Mouse (Mus musculus) heart, embryonic 10.5 days (tissue): ENCODE measurements around the gene Sox5. TPM values are rescaled to one million over a fixed set of nuclear protein-coding genes. Genes with fewer than 3 reads are reported as not detected.

Experiments used
- DNase-seq: peaks from one replicate; pipeline ENCODE4 v3.0.0-alpha.2; 2017; ENCODE audit warnings: low spot score
- H3K27ac ChIP-seq: fragments of 300-500 bp; sonication (generic); 2 replicates; pipeline ENCODE4 v1.5.1; 2016; ENCODE audit warnings: mild to moderate bottlenecking
- H3K27me3 ChIP-seq: fragments of 300-500 bp; sonication (generic); 2 replicates; pipeline ENCODE4 v1.6.1; 2016; ENCODE audit warnings: mild to moderate bottlenecking; ENCODE audit not compliant: poor library complexity, insufficient read depth, severe bottlenecking
- H3K36me3 ChIP-seq: fragments of 300-500 bp; sonication (generic); 2 replicates; pipeline ENCODE4 v1.6.1; 2016; ENCODE audit warnings: mild to moderate bottlenecking, moderate library complexity
- H3K4me1 ChIP-seq: fragments of 300-500 bp; sonication (generic); 2 replicates; pipeline ENCODE4 v1.6.1; 2016; ENCODE audit warnings: mild to moderate bottlenecking
- H3K4me3 ChIP-seq: fragments of 300-500 bp; sonication (generic); 2 replicates; pipeline ENCODE4 v1.5.1; 2016; ENCODE audit warnings: mild to moderate bottlenecking, moderate library complexity
- H3K9me3 ChIP-seq: fragments of 300-500 bp; sonication (generic); 2 replicates; pipeline ENCODE4 v1.6.1; 2016; ENCODE audit warnings: mild to moderate bottlenecking, moderate library complexity
- WGBS: fragments of 180-500 bp; shearing (Covaris S2); methylation state at CpG from one replicate; pipeline ENCODE4 v1.1.7; 2016; 5-methylcytosine and 5-hydroxymethylcytosine counted together
- polyA plus RNA-seq: library from polyadenylated mRNA; unstranded; fragments of >200 nt; fragmentation: Nextera tagmentation; extraction: Ambion mirVana; gene quantifications from 2 replicates; pipeline ENCODE4 v1.2.1, GENCODE M21; 2016

Sox5 gene
- polyA plus RNA-seq, 1 experiment from 2014 or later, result 17.1 TPM

DNA sequence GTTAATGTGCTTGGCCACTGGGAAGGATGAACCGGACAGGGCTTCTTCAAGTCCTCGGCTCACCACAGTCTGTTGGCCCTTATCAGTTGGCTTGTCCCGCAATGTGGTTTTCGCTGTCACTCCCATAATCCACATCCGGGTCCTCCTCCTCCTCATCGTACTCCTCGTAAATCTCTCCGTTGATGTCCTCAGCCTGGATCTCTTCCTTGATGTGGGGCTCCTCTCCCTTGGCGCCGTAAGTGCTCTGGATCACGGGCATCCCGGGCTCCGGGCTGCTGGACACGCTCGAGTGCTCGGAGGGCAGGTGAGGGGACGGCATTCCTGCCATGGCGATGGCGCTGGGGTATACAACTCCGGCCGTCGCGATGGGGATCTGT, 948.6 kb downstream of the Sox5 start:
- 83% methylated on average over 23 of the region's 23 CpGs for WGBS
- Histone ChIP-seq H3K36me3 (peaks cover 4% of the 10 kb centered on the region; the same call in 1 of the 2 replicates), H3K9me3 (no peaks in the 10 kb centered on the region), H3K4me3 (no peak overlapping the region), H3K4me1 (peaks cover 3% of the 10 kb centered on the region; the same call in 1 of the 2 replicates), H3K27ac (no peak overlapping the region), H3K27me3 (no peaks in the 10 kb centered on the region)
- DNase-seq, result no peak

DNA sequence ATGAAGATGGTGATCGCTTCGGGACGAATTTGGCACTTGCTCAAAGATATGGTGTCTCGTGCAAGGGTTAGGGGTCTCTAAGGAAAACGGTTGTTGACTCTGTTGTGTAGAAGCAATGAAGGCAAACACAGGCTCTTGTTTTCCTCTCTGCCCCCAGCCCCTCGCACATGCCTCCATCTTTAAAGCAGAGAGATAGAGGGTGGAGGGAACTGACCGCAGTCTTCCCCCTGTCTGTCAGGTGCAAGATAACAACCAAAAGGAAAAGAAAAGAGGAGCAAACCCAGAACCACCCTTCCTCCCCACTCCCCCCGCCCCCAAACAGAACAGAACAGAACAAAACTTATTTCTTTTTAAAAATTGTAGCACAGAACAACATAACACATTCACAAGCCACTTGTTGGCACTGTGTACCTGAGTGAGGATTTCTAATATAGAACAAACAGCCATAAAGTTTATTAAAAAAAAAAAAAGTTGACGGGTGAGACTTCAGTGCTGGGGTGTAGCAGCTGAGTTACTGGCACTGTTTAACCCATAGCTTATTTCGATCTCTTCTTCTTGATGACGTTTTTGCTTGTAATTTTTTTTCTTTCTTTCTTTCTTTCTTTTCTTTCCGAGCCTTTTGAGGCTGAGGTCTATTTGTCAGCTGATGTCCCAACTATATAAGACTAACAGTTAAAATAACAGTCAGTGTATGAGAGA, 949.1 kb downstream of the Sox5 start:
- no peak for DNase-seq
- Histone ChIP-seq H3K27me3 (no peaks in the 10 kb centered on the region), H3K4me3 (no peak overlapping the region), H3K27ac (no peak overlapping the region), H3K9me3 (no peaks in the 10 kb centered on the region), H3K4me1 (peaks cover 3% of the 10 kb centered on the region; the same call in 1 of the 2 replicates), H3K36me3 (peaks cover 4% of the 10 kb centered on the region; the same call in 1 of the 2 replicates)
- 81% methylated on average over 12 of the region's 12 CpGs for WGBS

DNA sequence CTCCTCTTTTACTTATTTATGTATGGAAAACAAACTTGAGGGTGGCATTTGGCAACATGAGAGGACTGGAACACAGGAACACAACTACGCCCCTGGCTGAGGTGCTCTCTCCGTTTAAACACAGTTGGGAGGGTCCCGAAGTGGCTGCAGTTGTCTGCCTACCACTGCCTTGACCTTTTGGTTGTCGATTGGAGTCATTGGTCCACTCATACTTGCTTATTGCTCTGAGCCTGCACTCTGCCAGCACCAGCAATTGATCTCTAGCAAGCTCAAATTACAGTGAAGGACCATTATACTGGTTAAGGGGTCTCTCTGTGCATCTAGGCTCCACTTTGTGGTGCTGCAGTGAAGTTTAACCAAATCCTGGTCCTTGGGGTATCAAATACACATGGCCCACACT, 950.5 kb downstream of the Sox5 start:
- DNase-seq, result no peak
- no peaks in the 10 kb centered on the region for H3K4me1 ChIP-seq
- H3K27ac ChIP-seq, result no peak overlapping the region
- H3K4me3 ChIP-seq, result no peak overlapping the region
- WGBS, result 74% methylated on average over 4 of the region's 4 CpGs
- no peaks in the 10 kb centered on the region for H3K27me3 ChIP-seq
- H3K9me3 ChIP-seq, result no peaks in the 10 kb centered on the region
- peaks cover 4% of the 10 kb centered on the region; the same call in 1 of the 2 replicates for H3K36me3 ChIP-seq

DNA sequence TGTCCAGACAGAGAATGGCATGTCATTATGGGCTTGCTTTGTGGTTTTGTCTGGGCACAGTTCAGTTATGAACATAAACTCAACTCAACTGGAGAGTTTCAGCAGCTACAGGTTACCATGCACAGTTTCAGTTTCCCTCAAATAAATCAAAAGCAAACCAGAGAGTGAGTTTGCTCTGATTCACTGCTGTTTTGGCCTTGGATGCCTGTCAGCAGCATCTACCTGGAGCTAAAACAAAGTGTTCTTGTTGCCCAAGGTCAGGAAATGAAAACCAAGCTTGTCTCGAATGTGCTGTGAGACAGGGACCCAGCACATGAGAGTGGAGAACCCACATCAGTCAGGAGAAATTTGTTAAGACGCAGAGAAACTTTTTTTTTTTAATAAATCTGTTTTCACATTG, 951.6 kb downstream of the Sox5 start:
- no peak overlapping the region for H3K27ac ChIP-seq
- DNase-seq, result no peak
- peaks cover 4% of the 10 kb centered on the region; the same call in 1 of the 2 replicates for H3K36me3 ChIP-seq
- 72% methylated on average over 2 of the region's 2 CpGs for WGBS
- no peaks in the 10 kb centered on the region for H3K4me1 ChIP-seq
- H3K27me3 ChIP-seq, result no peaks in the 10 kb centered on the region
- H3K4me3 ChIP-seq, result no peak overlapping the region
- no peaks in the 10 kb centered on the region for H3K9me3 ChIP-seq

DNA sequence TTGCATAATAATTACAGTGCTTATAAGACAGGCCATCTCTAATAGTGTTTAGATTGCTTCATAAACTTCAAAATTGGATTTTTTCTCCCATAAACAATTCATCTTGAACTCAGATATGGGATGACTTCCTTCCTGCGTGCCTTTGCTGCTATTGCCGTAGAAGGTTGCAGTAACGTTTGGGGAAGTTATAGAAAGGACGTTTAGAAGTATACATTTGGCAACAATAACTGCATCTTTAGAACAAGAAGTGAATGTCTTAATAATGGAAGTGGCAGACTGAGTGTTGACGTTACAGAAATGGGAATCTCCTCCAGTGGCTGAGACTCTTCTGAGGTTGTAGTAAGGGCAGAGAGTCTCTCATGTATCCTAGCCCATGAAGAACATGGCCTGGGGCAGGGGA, 955.0 kb downstream of the Sox5 start:
- Histone ChIP-seq H3K27me3 (no peaks in the 10 kb centered on the region), H3K4me3 (no peak overlapping the region), H3K9me3 (no peaks in the 10 kb centered on the region), H3K27ac (no peak overlapping the region), H3K4me1 (no peaks in the 10 kb centered on the region), H3K36me3 (no peaks in the 10 kb centered on the region)
- no peak for DNase-seq
- 81% methylated on average over 5 of the region's 5 CpGs for WGBS

DNA sequence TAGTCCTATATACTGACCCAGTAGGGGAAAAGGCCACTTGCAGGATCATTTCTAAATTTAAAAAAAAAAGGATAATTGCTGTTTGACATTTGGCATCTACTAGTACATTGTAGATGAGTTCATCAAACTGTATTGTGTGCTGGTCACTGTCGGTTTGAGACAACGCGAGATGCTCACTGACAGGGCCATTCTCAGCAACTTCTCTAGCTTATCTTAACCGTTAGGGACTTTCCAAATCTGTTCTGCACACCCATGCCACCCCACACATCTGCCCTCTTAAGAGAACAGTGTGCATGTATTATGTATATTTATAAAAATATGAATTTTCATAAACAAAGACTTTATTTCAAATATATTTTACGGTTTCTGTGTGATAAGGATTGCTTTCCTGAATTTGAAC, 955.8 kb downstream of the Sox5 start:
- no peak overlapping the region for H3K27ac ChIP-seq
- DNase-seq, result no peak
- 85% methylated on average over 5 of the region's 5 CpGs for WGBS
- H3K36me3 ChIP-seq, result no peaks in the 10 kb centered on the region
- H3K4me3 ChIP-seq, result no peak overlapping the region
- no peaks in the 10 kb centered on the region for H3K9me3 ChIP-seq
- H3K4me1 ChIP-seq, result no peaks in the 10 kb centered on the region
- H3K27me3 ChIP-seq, result no peaks in the 10 kb centered on the region

DNA sequence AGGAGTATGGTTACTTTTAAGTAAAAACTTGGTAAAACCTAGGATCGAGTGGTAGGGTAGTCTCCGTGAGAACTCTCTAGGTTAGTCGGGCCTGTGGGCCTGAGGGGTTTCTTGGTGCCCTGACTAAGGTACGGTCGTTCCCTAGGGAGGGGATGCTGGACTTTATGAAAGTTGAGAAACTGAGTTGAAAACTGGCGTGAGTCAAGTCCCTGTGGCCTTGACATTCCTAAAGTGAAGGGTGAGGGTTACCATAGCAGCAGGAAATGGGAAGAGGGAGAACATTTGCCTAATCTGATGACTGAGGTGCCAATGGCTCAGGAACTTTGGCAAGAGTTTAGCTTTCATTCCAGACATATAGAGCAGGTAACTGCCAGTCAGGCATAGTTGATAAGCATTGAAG, 956.7 kb downstream of the Sox5 start:
- H3K27me3 ChIP-seq, result no peaks in the 10 kb centered on the region
- DNase-seq, result no peak
- no peaks in the 10 kb centered on the region for H3K4me1 ChIP-seq
- H3K27ac ChIP-seq, result no peak overlapping the region
- no peak overlapping the region for H3K4me3 ChIP-seq
- H3K9me3 ChIP-seq, result no peaks in the 10 kb centered on the region
- no peaks in the 10 kb centered on the region for H3K36me3 ChIP-seq
- 79% methylated on average over 6 of the region's 6 CpGs for WGBS

DNA sequence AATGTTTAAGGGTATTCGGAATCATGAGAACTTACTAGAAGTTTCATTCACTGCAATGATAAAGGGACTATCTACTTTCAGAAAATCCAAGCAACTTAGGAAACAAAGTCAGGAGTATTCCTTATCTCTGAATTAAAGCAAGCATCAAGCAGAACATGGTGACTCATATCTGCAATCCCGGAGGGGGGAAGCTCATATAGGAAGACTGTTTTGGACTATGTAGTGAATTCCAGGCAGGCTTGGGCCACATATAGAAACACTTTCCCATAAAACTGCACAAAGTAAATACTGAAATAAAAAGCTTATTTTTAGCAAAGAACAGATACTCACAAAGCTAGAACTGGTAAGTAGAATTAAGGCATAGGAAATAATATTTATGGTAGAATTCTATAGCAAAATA, 993.3 kb downstream of the Sox5 start:
- H3K36me3 ChIP-seq, result no peaks in the 10 kb centered on the region
- 77% methylated on average over 2 of the region's 2 CpGs for WGBS
- no peak overlapping the region for H3K4me3 ChIP-seq
- no peak overlapping the region for H3K27ac ChIP-seq
- DNase-seq, result no peak
- no peaks in the 10 kb centered on the region for H3K27me3 ChIP-seq
- H3K4me1 ChIP-seq, result no peaks in the 10 kb centered on the region
- no peaks in the 10 kb centered on the region for H3K9me3 ChIP-seq

DNA sequence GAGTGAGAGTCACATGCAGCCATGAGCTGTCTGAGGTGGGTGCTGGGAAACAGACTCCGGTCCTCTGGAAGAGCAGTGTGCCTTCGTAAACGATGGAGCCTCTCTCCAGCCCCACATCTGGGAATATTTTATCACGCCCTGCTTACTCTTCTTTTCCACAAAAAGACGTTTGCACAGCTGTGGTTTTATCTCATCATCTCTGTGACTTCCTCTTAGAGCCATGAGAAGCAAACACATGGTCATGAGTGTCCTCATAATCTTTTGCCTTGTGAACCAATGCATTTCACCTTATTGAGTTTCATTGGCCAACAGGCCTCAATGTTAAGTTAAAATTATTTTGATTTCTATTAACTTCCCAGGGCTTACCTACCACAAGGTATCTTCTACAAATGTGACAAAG, 994.4 kb downstream of the Sox5 start:
- Histone ChIP-seq H3K4me1 (no peaks in the 10 kb centered on the region), H3K36me3 (no peaks in the 10 kb centered on the region), H3K27ac (no peak overlapping the region), H3K27me3 (no peaks in the 10 kb centered on the region), H3K4me3 (no peak overlapping the region), H3K9me3 (no peaks in the 10 kb centered on the region)
- WGBS, result 76% methylated on average over 5 of the region's 5 CpGs
- no peak for DNase-seq

DNA sequence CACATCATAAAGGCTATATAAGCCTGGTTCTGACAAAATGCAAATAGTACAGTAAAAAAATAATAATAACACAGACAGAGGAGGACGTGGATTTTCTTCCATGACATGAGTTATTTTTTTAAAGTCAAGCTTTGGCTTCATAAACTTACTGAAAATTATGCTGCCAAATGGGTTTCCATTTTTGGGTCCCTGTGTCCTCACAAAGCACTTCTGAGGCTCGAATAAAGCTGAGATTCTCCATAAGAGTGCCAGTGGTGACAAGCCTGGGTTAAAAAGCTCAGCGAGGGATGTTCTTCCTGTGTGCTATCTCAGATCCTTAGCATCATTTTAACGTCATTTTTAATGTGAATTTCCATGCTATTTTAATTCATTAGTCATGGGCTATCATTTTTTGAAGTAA, 996.1 kb downstream of the Sox5 start:
- 76% methylated on average over 4 of the region's 4 CpGs for WGBS
- Histone ChIP-seq H3K27me3 (no peaks in the 10 kb centered on the region), H3K27ac (no peak overlapping the region), H3K9me3 (no peaks in the 10 kb centered on the region), H3K4me1 (no peaks in the 10 kb centered on the region), H3K36me3 (no peaks in the 10 kb centered on the region), H3K4me3 (no peak overlapping the region)
- no peak for DNase-seq
